Mouse (Mus musculus): ENCODE measurements around the gene Fzd10.

- no peak for TF ChIP-seq FLI1 (IDR thresholded peaks at IDR 0.05; ENCODE audit: low read length)
- TF ChIP-seq GATA1 (IDR thresholded peaks at IDR 0.05; ENCODE audit: borderline replicate concordance, low read length): no peak
Measured at GRCm38 (mm10) chr5:128645720-128646119, 45.1 kb downstream of the Fzd10 start.
